Mouse (Mus musculus) heart, adult 2 months (tissue): Measurements from ENCODE around the gene Gm47283.
"Not testable (repeated sequence)": the region's sequence is repeated elsewhere in the genome, so short reads cannot be mapped to it uniquely, and the experiment has no call there.

ENCODE experiments used
- CTCF ChIP-seq: fragments of 200-600 bp; IDR thresholded peaks from 2 replicates; pipeline ENCODE4 v1.8.1; 2022; ENCODE audit warnings: antibody characterized with exemption, mild to moderate bottlenecking, moderate library complexity
- POLR2A ChIP-seq: fragments of 200-500 bp; IDR thresholded peaks from 2 replicates; pipeline ENCODE4 v1.6.1; 2011; ENCODE audit warnings: mild to moderate bottlenecking, low read depth, low read length, control low read depth; ENCODE audit not compliant: insufficient read depth

- not testable (repeated sequence) for TF ChIP-seq CTCF, POLR2A
Measured at GRCm38 (mm10) chrY:90784438-90784837, at the start of gene Gm47283.
